Mouse (Mus musculus) ES-Bruce4 (cell line): Measurements from ENCODE around the gene Prrx1. TPM values are rescaled to one million over a fixed set of nuclear protein-coding genes. Genes with fewer than 3 reads are reported as not detected.

Source experiments
- H3K27ac ChIP-seq: 2 replicates; pipeline ENCODE4 v1.5.1; 2012; ENCODE audit warnings: low read length, inconsistent platforms; ENCODE audit not compliant: insufficient read depth
- H3K27me3 ChIP-seq: 2 replicates; pipeline ENCODE4 v1.6.1; 2012; ENCODE audit warnings: mild to moderate bottlenecking, low read length, inconsistent platforms; ENCODE audit not compliant: control insufficient read depth, poor library complexity, insufficient read depth, severe bottlenecking
- H3K36me3 ChIP-seq: 2 replicates; pipeline ENCODE4 v1.6.1; 2012; ENCODE audit warnings: inconsistent platforms, mild to moderate bottlenecking, low read length, moderate library complexity; ENCODE audit not compliant: control insufficient read depth, poor library complexity, insufficient read depth, severe bottlenecking
- H3K4me1 ChIP-seq: one replicate; pipeline ENCODE4 v1.8.1; 2011; ENCODE audit warnings: low read length; ENCODE audit not compliant: control insufficient read depth, insufficient read depth
- H3K4me3 ChIP-seq: 2 replicates; pipeline ENCODE4 v1.5.1; 2011; ENCODE audit warnings: low read depth, mild to moderate bottlenecking, low read length
- H3K9ac ChIP-seq: 2 replicates; pipeline ENCODE4 v1.6.1; 2012; ENCODE audit warnings: low read depth, mild to moderate bottlenecking, inconsistent platforms; ENCODE audit not compliant: poor library complexity, severe bottlenecking
- H3K9me3 ChIP-seq: replicated peaks from 2 replicates; pipeline ENCODE4 v1.6.1; 2012; ENCODE audit warnings: mild to moderate bottlenecking, low read length, inconsistent platforms; ENCODE audit not compliant: control insufficient read depth, poor library complexity, insufficient read depth, severe bottlenecking
- CTCF ChIP-seq: IDR thresholded peaks from one replicate; pipeline ENCODE4 v1.8.1; 2011; ENCODE audit warnings: low read depth, low read length
- EP300 ChIP-seq: IDR thresholded peaks from 2 replicates; pipeline ENCODE4 v1.6.1; 2011; ENCODE audit warnings: low read depth, low read length; ENCODE audit not compliant: insufficient read depth
- POLR2A ChIP-seq: IDR thresholded peaks from one replicate; pipeline ENCODE4 v1.8.1; 2011; ENCODE audit warnings: low read length; ENCODE audit not compliant: insufficient read depth
- polyA plus RNA-seq: library from polyadenylated mRNA; stranded (reverse); fragments of >200 nt; gene quantifications from 2 replicates; pipeline ENCODE4 v1.2.4, GENCODE M21; 2011; ENCODE audit warnings: low read depth; ENCODE audit not compliant: missing spikeins, insufficient read depth, insufficient read length

Prrx1 gene
- polyA plus RNA-seq, 1 experiment: 3.2 TPM

DNA sequence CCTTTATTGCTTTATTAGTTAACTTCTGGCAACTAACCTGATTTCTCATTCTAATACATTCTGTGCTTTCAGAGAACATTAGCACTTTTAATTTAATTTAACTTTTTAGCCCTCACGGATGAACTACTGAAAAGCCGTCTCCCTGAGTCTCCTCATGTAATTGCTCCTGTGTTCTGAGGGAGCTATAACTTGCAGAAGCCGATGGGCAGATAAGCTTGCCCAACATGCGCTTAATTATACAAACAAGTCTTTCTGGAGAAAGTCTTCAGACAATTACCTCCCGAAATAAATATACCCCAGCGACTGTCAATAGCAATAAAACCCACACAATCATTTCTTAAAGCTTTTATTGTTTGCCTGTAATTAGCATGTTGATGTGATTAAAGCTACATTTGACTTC lies 44.2 kb upstream of the Prrx1 start:
- Histone ChIP-seq H3K9me3 (no peaks in the 10 kb centered on the region), H3K27me3 (no peaks in the 10 kb centered on the region), H3K27ac (no peak overlapping the region), H3K4me3 (no peak overlapping the region), H3K4me1 (no peaks in the 10 kb centered on the region), H3K9ac (no peak overlapping the region), H3K36me3 (no peaks in the 10 kb centered on the region)
- TF ChIP-seq CTCF: no peak

DNA sequence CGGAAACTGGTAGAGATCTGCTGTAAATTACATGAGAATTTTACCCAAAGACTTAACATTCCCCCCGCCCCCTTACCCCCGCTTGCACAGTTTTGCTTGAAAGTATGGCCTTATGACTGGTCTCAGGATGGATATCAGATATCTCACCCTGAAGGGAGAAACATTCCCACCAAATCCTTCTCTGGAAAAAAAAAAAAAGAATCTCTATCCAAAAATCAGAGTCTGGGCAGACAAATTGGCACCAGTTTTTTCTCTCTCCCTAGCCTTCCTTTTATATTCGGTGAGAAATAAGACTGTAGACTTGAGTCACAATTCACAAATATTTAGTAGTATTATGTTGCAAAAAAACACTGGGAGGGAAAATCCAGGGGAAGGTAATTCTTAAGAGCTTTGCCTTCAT lies 42.7 kb upstream of the Prrx1 start:
- Histone ChIP-seq H3K4me1 (no peaks in the 10 kb centered on the region), H3K9ac (no peak overlapping the region), H3K27me3 (no peaks in the 10 kb centered on the region), H3K27ac (no peak overlapping the region), H3K4me3 (no peak overlapping the region), H3K9me3 (no peaks in the 10 kb centered on the region), H3K36me3 (no peaks in the 10 kb centered on the region)
- TF ChIP-seq EP300 (no peak), CTCF (no peak), POLR2A (no peak)

DNA sequence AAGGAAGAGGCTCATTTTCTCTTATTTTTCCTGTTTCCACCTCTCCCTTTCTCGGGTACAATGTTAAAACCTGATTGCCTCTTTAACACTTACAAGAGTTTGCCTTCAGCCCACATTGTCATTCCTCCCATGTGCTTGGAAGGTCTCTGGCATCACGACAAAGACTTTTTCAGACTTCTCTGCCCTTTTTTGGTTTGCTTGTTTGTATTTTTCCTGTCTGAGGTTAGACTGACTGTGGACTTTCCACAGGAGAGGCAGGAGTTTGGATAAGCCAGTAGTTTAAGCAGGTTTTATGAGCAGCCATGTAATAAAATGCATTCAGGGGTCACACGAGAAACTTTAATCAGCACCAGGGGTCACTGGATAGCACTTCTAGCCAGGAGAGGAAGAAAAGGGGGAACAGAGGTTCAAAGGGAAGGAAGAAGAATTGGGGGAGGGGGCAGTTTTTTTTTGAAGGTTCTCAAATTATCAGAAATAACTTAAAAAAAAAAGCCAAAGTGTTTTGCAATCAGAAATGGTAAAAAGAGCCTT lies 42.2 kb upstream of the Prrx1 start:
- no peaks in the 10 kb centered on the region for H3K36me3 ChIP-seq
- no peaks in the 10 kb centered on the region for H3K9me3 ChIP-seq
- TF ChIP-seq EP300 (no peak), POLR2A (no peak), CTCF (no peak)
- no peak overlapping the region for H3K4me3 ChIP-seq
- H3K27ac ChIP-seq: no peak overlapping the region
- H3K9ac ChIP-seq: no peak overlapping the region
- no peaks in the 10 kb centered on the region for H3K27me3 ChIP-seq
- H3K4me1 ChIP-seq: no peaks in the 10 kb centered on the region

DNA sequence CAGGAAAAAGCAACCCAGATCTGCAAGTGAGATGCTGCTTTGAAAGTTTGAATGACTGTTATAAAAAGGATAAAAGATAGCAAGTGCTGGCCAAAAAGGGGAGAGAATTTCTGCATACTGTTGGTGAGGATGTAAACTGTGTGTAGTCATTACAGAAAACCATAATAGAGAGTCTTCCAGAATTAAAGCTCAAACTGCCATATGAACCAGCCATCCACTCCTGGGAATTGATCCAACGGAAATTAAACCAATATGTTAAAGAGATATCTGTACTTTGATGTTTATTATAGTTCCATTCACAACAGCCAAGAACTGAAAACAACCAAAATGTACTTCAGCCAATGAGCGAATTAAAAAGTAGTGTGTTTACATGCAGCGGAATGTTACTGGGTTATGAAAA lies 37.5 kb upstream of the Prrx1 start:
- Histone ChIP-seq H3K4me1 (no peaks in the 10 kb centered on the region), H3K4me3 (no peak overlapping the region), H3K9me3 (no peaks in the 10 kb centered on the region), H3K9ac (no peak overlapping the region), H3K27ac (no peak overlapping the region), H3K36me3 (no peaks in the 10 kb centered on the region), H3K27me3 (no peaks in the 10 kb centered on the region)
- TF ChIP-seq EP300: no peak
- no peak for TF ChIP-seq POLR2A
- no peak for TF ChIP-seq CTCF

DNA sequence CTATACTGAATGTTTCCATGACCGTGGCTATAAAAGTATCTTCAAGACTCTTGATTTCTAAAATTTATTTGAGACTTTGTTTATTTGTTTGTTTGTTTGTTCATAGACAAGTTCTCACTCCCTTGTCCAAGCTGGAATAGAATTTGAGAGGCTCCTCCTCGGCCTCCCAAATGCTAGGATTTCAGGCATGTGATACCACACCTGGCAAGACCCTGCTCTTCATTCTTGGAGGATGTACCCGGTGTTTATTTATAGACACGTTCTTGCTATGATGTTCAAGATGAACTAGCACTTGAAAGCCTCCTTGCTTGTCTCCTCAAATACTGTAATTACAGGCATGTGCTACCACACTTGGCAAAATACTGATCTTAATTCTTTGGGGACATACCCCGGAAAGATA lies 32.0 kb upstream of the Prrx1 start:
- no peak for TF ChIP-seq CTCF
- no peak for TF ChIP-seq EP300
- TF ChIP-seq POLR2A: no peak
- Histone ChIP-seq H3K36me3 (no peaks in the 10 kb centered on the region), H3K4me1 (no peaks in the 10 kb centered on the region), H3K27me3 (no peaks in the 10 kb centered on the region), H3K27ac (no peak overlapping the region), H3K9me3 (no peaks in the 10 kb centered on the region), H3K9ac (no peak overlapping the region), H3K4me3 (no peak overlapping the region)

DNA sequence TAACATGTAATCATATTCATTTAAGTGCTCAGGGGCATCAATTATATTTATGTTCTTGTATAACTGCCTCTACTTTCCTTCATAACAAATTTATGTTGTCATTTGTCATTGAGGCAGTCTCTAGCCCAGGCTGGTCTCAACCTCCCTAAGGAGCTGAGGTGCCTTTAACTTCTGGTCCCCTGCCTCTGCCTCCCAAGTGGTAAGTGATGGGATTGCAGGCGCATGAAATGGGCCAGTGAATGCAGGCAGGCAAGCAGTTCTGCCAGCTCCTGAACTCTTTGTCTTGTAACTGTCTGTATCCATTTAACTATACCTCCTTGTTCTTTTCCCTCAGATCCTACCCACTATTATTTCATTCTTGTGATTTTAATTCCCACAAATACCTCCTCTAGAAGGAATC lies 31.4 kb upstream of the Prrx1 start:
- no peak for TF ChIP-seq POLR2A
- peak; percentile 14 for TF ChIP-seq CTCF
- no peak for TF ChIP-seq EP300
- no peak overlapping the region for H3K27ac ChIP-seq
- no peaks in the 10 kb centered on the region for H3K36me3 ChIP-seq

DNA sequence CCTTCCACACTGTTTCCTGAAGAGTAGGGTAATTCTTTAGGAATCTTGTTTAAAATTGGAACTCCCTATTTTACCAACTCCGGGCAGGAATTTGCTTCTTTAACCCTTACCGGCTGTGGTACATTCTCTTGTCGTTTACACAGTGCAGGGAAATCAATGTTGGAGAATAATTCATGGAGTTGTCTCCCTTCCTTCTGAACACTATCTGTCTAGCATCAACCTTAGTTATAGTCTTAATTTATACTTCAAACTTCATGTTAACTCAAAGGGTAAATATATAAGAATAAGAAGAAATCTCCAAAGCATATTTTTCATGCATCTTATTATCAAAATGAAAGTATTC lies 25.7 kb upstream of the Prrx1 start:
- H3K9ac ChIP-seq: no peak overlapping the region
- H3K36me3 ChIP-seq: no peaks in the 10 kb centered on the region
- TF ChIP-seq POLR2A (no peak), EP300 (no peak), CTCF (no peak)
- no peaks in the 10 kb centered on the region for H3K27me3 ChIP-seq
- H3K9me3 ChIP-seq: no peaks in the 10 kb centered on the region
- no peak overlapping the region for H3K4me3 ChIP-seq
- H3K4me1 ChIP-seq: no peaks in the 10 kb centered on the region
- no peak overlapping the region for H3K27ac ChIP-seq

More for the DNA sequence above, 31.4 kb upstream of the Prrx1 start:
- no peaks in the 10 kb centered on the region for H3K9me3 ChIP-seq
- H3K9ac ChIP-seq: no peak overlapping the region
- H3K4me3 ChIP-seq: no peak overlapping the region
- no peaks in the 10 kb centered on the region for H3K27me3 ChIP-seq
- H3K4me1 ChIP-seq: no peaks in the 10 kb centered on the region
